Mouse (Mus musculus) liver, adult (tissue): Measurements from ENCODE around the gene Appl2.

Source experiments
- GATA4 ChIP-seq: IDR thresholded peaks from 2 replicates; pipeline ENCODE4 v1.6.1; 2014; ENCODE audit warnings: mild to moderate bottlenecking, low read length; ENCODE audit not compliant: insufficient replicate concordance

Gene Appl2

GRCm38 (mm10) chr10:83636191-83636590 lies 12.3 kb downstream of the Appl2 start:
- no peak for TF ChIP-seq GATA4

GRCm38 (mm10) chr10:83634461-83634860 lies 14.1 kb downstream of the Appl2 start:
- no peak for TF ChIP-seq GATA4

- TF ChIP-seq GATA4: no peak
Measured at GRCm38 (mm10) chr10:83632806-83633374, 15.6 kb downstream of the Appl2 start.

- TF ChIP-seq GATA4: no peak
Measured at GRCm38 (mm10) chr10:83631775-83632174, 16.8 kb downstream of the Appl2 start.

- TF ChIP-seq GATA4: no peak
Measured at GRCm38 (mm10) chr10:83630899-83631298, 17.6 kb downstream of the Appl2 start.

- no peak for TF ChIP-seq GATA4
Measured at GRCm38 (mm10) chr10:83629878-83630277, 18.7 kb downstream of the Appl2 start.

GRCm38 (mm10) chr10:83629190-83629781 lies 19.3 kb downstream of the Appl2 start:
- no peak for TF ChIP-seq GATA4

- TF ChIP-seq GATA4: no peak
Measured at GRCm38 (mm10) chr10:83628241-83628640, 20.3 kb downstream of the Appl2 start.

- no peak for TF ChIP-seq GATA4
Measured at GRCm38 (mm10) chr10:83627113-83627687, 21.3 kb downstream of the Appl2 start.

- TF ChIP-seq GATA4: no peak
Measured at GRCm38 (mm10) chr10:83624841-83625240, 23.7 kb downstream of the Appl2 start.

GRCm38 (mm10) chr10:83624065-83624464 lies 24.5 kb downstream of the Appl2 start:
- TF ChIP-seq GATA4: no peak

GRCm38 (mm10) chr10:83620350-83621055 lies 28.0 kb downstream of the Appl2 start:
- TF ChIP-seq GATA4: no peak

GRCm38 (mm10) chr10:83618819-83619440 lies 29.6 kb downstream of the Appl2 start:
- TF ChIP-seq GATA4: no peak

GRCm38 (mm10) chr10:83617366-83617765 lies 31.2 kb downstream of the Appl2 start:
- TF ChIP-seq GATA4: no peak

GRCm38 (mm10) chr10:83612648-83613215 lies 35.8 kb downstream of the Appl2 start:
- no peak for TF ChIP-seq GATA4
